Mouse (Mus musculus): ENCODE results near the gene Ccdc162. TPM values are rescaled to one million over a fixed set of nuclear protein-coding genes. Genes with fewer than 3 reads are reported as not detected.
"Not testable (repeated sequence)": the region's sequence is repeated elsewhere in the genome, so short reads cannot be mapped to it uniquely, and the experiment has no call there.

Ccdc162 gene
- polyA plus RNA-seq, 1 experiment, result 4.3 TPM

GRCm38 (mm10) chr10:41518981-41519618 is 197.3 kb downstream of the Ccdc162 start, which contains the start of gene Cd164:
TSS of gene Cd164 (plus strand) at chr10:41519414.
- Histone ChIP-seq H3K4me1 (ENCODE audit: control insufficient read depth, insufficient read depth, low read length) (no peaks in the 10 kb centered on the region; the same call in 1 of the 2 replicates), H3K4me3 (replicated peaks; ENCODE audit: control insufficient read depth, low read depth, low read length) (peak within 1 kb of the TSS; percentile 96), H3K27ac (ENCODE audit: control insufficient read depth, insufficient read depth, low read depth, low read length, poor library complexity) (peak within 1 kb of the TSS; percentile 96)
- TF ChIP-seq POLR2A (IDR thresholded peaks at IDR 0.05; ENCODE audit: borderline replicate concordance, control insufficient read depth, low read depth, low read length) (peak; percentile 96), CTCF (IDR thresholded peaks at IDR 0.05; ENCODE audit: control insufficient read depth, insufficient read depth, low read length) (no peak)
- 0% methylated on average over 66 of the region's 69 CpGs for WGBS

GRCm38 (mm10) chr10:41518508-41518980 is 197.9 kb downstream of the Ccdc162 start:
- Histone ChIP-seq H3K27ac (ENCODE audit: control insufficient read depth, insufficient read depth, low read depth, low read length, poor library complexity) (peak overlapping the region; percentile 96), H3K4me1 (ENCODE audit: control insufficient read depth, insufficient read depth, low read length) (no peaks in the 10 kb centered on the region; the same call in 1 of the 2 replicates), H3K4me3 (replicated peaks; ENCODE audit: control insufficient read depth, low read depth, low read length) (peak overlapping the region; percentile 88)
- TF ChIP-seq POLR2A (IDR thresholded peaks at IDR 0.05; ENCODE audit: borderline replicate concordance, control insufficient read depth, low read depth, low read length) (no peak), CTCF (IDR thresholded peaks at IDR 0.05; ENCODE audit: control insufficient read depth, insufficient read depth, low read length) (peak; percentile 61)
- WGBS, result 1% methylated on average over 23 of the region's 23 CpGs

GRCm38 (mm10) chr10:41514921-41515320 is 201.5 kb downstream of the Ccdc162 start:
- no peak overlapping the region for H3K4me3 ChIP-seq (replicated peaks; ENCODE audit: control insufficient read depth, low read depth, low read length)
- TF ChIP-seq POLR2A (IDR thresholded peaks at IDR 0.05; ENCODE audit: borderline replicate concordance, control insufficient read depth, low read depth, low read length) (no peak), CTCF (IDR thresholded peaks at IDR 0.05; ENCODE audit: control insufficient read depth, insufficient read depth, low read length) (no peak)
- H3K4me1 ChIP-seq (ENCODE audit: control insufficient read depth, insufficient read depth, low read length), result no peaks in the 10 kb centered on the region
- no peak overlapping the region for H3K27ac ChIP-seq (ENCODE audit: control insufficient read depth, insufficient read depth, low read depth, low read length, poor library complexity)

GRCm38 (mm10) chr10:41514301-41514700 is 202.1 kb downstream of the Ccdc162 start:
- H3K4me1 ChIP-seq (ENCODE audit: control insufficient read depth, insufficient read depth, low read length), result no peaks in the 10 kb centered on the region
- WGBS, result 84% methylated on average over 4 of the region's 4 CpGs
- no peak overlapping the region for H3K4me3 ChIP-seq (replicated peaks; ENCODE audit: control insufficient read depth, low read depth, low read length)
- TF ChIP-seq POLR2A (IDR thresholded peaks at IDR 0.05; ENCODE audit: borderline replicate concordance, control insufficient read depth, low read depth, low read length) (no peak), CTCF (IDR thresholded peaks at IDR 0.05; ENCODE audit: control insufficient read depth, insufficient read depth, low read length) (no peak)
- no peak overlapping the region for H3K27ac ChIP-seq (ENCODE audit: control insufficient read depth, insufficient read depth, low read depth, low read length, poor library complexity)

GRCm38 (mm10) chr10:41509160-41509559 is 207.3 kb downstream of the Ccdc162 start:
- no peak overlapping the region for H3K27ac ChIP-seq (ENCODE audit: control insufficient read depth, insufficient read depth, low read depth, low read length, poor library complexity)
- no peak overlapping the region for H3K4me3 ChIP-seq (replicated peaks; ENCODE audit: control insufficient read depth, low read depth, low read length)
- 56% methylated on average over 2 of the region's 2 CpGs for WGBS
- H3K4me1 ChIP-seq (ENCODE audit: control insufficient read depth, insufficient read depth, low read length), result no peaks in the 10 kb centered on the region
- peak; percentile 66 for TF ChIP-seq CTCF (IDR thresholded peaks at IDR 0.05; ENCODE audit: control insufficient read depth, insufficient read depth, low read length)
- no peak for TF ChIP-seq POLR2A (IDR thresholded peaks at IDR 0.05; ENCODE audit: borderline replicate concordance, control insufficient read depth, low read depth, low read length)

- not testable (repeated sequence) for H3K27ac ChIP-seq (ENCODE audit: control insufficient read depth, insufficient read depth, low read depth, low read length, poor library complexity); H3K4me1 ChIP-seq (ENCODE audit: control insufficient read depth, insufficient read depth, low read length); H3K4me3 ChIP-seq (replicated peaks; ENCODE audit: control insufficient read depth, low read depth, low read length)
- TF ChIP-seq CTCF (IDR thresholded peaks at IDR 0.05; ENCODE audit: control insufficient read depth, insufficient read depth, low read length), result peak; percentile 76
- WGBS, result 3% methylated on average over 3 of the region's 3 CpGs
Observed at GRCm38 (mm10) chr10:41505446-41505845, 211.0 kb downstream of the Ccdc162 start.

- H3K4me1 ChIP-seq (ENCODE audit: control insufficient read depth, insufficient read depth, low read length), result no peaks in the 10 kb centered on the region
- H3K4me3 ChIP-seq (replicated peaks; ENCODE audit: control insufficient read depth, low read depth, low read length), result no peak overlapping the region
- 88% methylated on average over 1 of the region's 1 CpGs for WGBS
- TF ChIP-seq CTCF (IDR thresholded peaks at IDR 0.05; ENCODE audit: control insufficient read depth, insufficient read depth, low read length) (no peak), POLR2A (IDR thresholded peaks at IDR 0.05; ENCODE audit: borderline replicate concordance, control insufficient read depth, low read depth, low read length) (no peak)
- H3K27ac ChIP-seq (ENCODE audit: control insufficient read depth, insufficient read depth, low read depth, low read length, poor library complexity), result no peak overlapping the region
Observed at GRCm38 (mm10) chr10:41504996-41505395, 211.4 kb downstream of the Ccdc162 start.

- no peak for TF ChIP-seq CTCF (IDR thresholded peaks at IDR 0.05; ENCODE audit: control insufficient read depth, insufficient read depth, low read length)
- no peak for TF ChIP-seq POLR2A (IDR thresholded peaks at IDR 0.05; ENCODE audit: borderline replicate concordance, control insufficient read depth, low read depth, low read length)
- H3K4me1 ChIP-seq (ENCODE audit: control insufficient read depth, insufficient read depth, low read length), result no peaks in the 10 kb centered on the region
- WGBS, result 50% methylated on average over 4 of the region's 4 CpGs
- H3K27ac ChIP-seq (ENCODE audit: control insufficient read depth, insufficient read depth, low read depth, low read length, poor library complexity), result no peak overlapping the region
- H3K4me3 ChIP-seq (replicated peaks; ENCODE audit: control insufficient read depth, low read depth, low read length), result no peak overlapping the region
Observed at GRCm38 (mm10) chr10:41500941-41501340, 215.5 kb downstream of the Ccdc162 start.
